Mouse (Mus musculus): ENCODE measurements around the gene Sgcd. TPM values are rescaled to one million over a fixed set of nuclear protein-coding genes. Genes with fewer than 3 reads are reported as not detected.
A peak's percentile ranks its signal among the peaks of the same experiment; 100 is the strongest.

The Sgcd gene
- polyA plus RNA-seq, 1 experiment from 2014 or later = 1.2 TPM

DNA sequence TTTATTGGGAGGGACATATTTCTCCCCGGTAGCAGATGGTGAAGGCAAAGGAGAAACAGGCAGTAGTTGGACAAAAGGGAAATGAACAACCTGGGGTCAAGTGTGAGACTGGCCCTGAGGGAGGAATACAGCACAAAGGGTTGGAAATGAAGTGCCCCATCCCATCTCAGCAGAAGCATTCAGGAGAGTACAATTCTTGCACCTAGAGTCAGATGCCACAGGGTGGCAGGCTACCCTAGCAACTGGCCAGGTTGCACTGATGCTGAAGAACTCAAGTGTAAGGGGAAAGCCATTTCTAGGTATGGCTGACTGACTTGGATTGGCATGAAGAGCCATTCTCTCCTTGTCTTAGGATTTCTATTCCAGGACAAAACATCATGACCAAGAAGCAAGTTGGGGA, 1124.0 kb downstream of the Sgcd start:
- no peak overlapping the region for H3K4me3 ChIP-seq (ENCODE audit: low read depth, low read length)
- no peak for DNase-seq (ENCODE audit: low spot score)
- no peaks in the 10 kb centered on the region for H3K4me1 ChIP-seq (ENCODE audit: insufficient read depth, low read depth, low read length)
- 86% methylated on average over 1 of the region's 1 CpGs for WGBS
- ATAC-seq = no peak
- H3K36me3 ChIP-seq (ENCODE audit: insufficient read depth, low read length) = no peaks in the 10 kb centered on the region
- H3K27ac ChIP-seq (ENCODE audit: low read length) = no peak overlapping the region
- no peaks in the 10 kb centered on the region for H3K27me3 ChIP-seq (replicated peaks; ENCODE audit: insufficient read depth, low read length)
- H3K4me2 ChIP-seq (replicated peaks; ENCODE audit: low read depth, low read length) = no peak overlapping the region
- H3K9ac ChIP-seq (replicated peaks; ENCODE audit: low read depth) = no peak overlapping the region
- TF ChIP-seq EP300 (IDR thresholded peaks at IDR 0.05) (no peak), CTCF (IDR thresholded peaks at IDR 0.05) (peak; percentile 48)
- no peaks in the 10 kb centered on the region for H3K9me3 ChIP-seq (ENCODE audit: low read length)

DNA sequence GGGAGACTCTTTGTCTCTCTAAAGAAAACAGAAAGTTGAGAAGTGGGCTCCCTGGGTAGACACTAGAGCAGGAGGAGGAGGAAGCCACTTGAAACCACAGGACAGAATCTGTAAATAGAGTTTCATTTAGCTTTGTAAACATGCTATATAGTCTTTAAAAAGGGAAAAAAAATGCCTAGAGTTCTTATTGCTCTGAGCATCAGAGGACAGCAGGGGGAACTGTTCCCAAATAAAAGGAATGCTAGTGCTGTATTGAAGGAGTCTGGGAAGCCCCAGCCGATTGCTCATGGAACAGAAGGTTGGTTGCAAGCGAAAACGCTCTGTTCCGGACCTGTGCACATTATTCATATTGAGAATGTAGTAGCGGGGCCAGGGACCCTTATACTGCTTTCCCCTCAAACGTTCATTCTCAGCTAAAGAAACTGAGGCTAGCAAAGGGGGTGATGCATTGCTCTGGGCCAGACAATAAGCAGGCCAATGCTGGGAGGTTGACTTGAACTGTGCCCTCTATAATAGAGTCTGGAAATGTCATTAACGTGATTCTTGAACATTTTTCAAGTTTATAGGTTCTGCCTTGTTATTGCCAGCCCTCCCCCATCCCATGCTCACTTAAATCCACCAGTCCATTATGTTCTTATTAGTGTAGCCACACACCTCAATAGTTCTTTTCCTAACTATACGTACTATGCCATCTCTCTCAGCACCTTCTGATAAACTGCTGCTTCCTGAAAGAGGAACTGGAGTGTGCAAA, 1140.4 kb downstream of the Sgcd start:
- Histone ChIP-seq H3K4me2 (replicated peaks; ENCODE audit: low read depth, low read length) (no peak overlapping the region), H3K4me1 (ENCODE audit: insufficient read depth, low read depth, low read length) (0 out of 2 replicates have a peak, but pooled peaks cover 6% of the 10 kb centered on the region), H3K9me3 (ENCODE audit: low read length) (no peaks in the 10 kb centered on the region), H3K36me3 (ENCODE audit: insufficient read depth, low read length) (no peaks in the 10 kb centered on the region), H3K9ac (replicated peaks; ENCODE audit: low read depth) (no peak overlapping the region), H3K27me3 (replicated peaks; ENCODE audit: insufficient read depth, low read length) (no peaks in the 10 kb centered on the region), H3K27ac (ENCODE audit: low read length) (no peak overlapping the region), H3K4me3 (ENCODE audit: low read depth, low read length) (no peak overlapping the region)
- ATAC-seq (peak; percentile 40; the same call in 1 of the 2 replicates), DNase-seq (ENCODE audit: low spot score) (peak; percentile 61)
- 20% methylated on average over 8 of the region's 8 CpGs for WGBS
- TF ChIP-seq EP300 (IDR thresholded peaks at IDR 0.05) = no peak
- peak; percentile 59 for TF ChIP-seq CTCF (IDR thresholded peaks at IDR 0.05)

DNA sequence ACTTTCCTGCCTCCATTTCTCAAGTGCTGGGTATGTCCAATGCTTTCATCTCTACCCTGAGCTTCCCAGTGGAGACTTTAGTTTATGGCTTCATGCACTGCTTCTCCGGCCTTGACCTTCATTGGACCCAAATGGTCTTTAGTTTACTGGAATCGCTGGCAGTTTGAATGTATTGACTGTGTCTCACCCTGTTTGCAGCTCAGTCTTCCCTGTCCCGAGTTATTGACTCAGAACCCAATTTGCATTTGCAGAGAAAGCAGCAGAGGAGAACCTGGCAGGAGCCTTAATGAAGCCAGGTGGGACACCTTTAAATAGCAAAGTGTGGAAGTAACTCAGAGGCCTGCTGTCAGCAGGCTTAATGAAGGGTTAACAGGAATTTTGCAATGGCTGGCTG, 1140.9 kb downstream of the Sgcd start:
- no peak for ATAC-seq
- Histone ChIP-seq H3K9ac (replicated peaks; ENCODE audit: low read depth) (no peak overlapping the region), H3K27ac (ENCODE audit: low read length) (no peak overlapping the region), H3K36me3 (ENCODE audit: insufficient read depth, low read length) (no peaks in the 10 kb centered on the region), H3K4me2 (replicated peaks; ENCODE audit: low read depth, low read length) (no peak overlapping the region), H3K27me3 (replicated peaks; ENCODE audit: insufficient read depth, low read length) (no peaks in the 10 kb centered on the region), H3K4me3 (ENCODE audit: low read depth, low read length) (no peak overlapping the region), H3K4me1 (ENCODE audit: insufficient read depth, low read depth, low read length) (0 out of 2 replicates have a peak, but pooled peaks cover 6% of the 10 kb centered on the region), H3K9me3 (ENCODE audit: low read length) (no peaks in the 10 kb centered on the region)
- WGBS = 46% methylated on average over 3 of the region's 3 CpGs
- TF ChIP-seq EP300 (IDR thresholded peaks at IDR 0.05) (no peak), CTCF (IDR thresholded peaks at IDR 0.05) (no peak)
- DNase-seq (ENCODE audit: low spot score) = no peak

DNA sequence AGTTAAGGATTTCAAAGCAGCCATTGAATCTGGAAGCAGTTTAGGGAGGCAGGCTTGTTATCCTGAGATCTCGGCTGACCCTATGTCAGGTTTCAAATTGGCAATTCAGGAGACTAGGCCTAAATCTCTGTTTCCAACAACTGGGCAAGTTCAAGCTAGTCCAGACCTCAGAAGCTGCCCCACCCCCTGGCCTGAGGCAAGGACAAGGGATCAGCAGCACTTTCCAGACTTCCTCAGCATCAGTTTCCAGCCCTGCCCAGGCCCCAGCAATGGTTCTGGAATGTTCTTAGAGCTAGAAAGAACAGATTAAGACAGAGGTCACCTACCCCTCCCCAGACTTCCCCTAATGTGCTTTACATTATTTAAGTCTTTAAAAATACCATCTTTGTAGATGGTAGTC, 1142.1 kb downstream of the Sgcd start:
- Histone ChIP-seq H3K4me1 (ENCODE audit: insufficient read depth, low read depth, low read length) (0 out of 2 replicates have a peak, but pooled peaks cover 6% of the 10 kb centered on the region), H3K27ac (ENCODE audit: low read length) (no peak overlapping the region), H3K9me3 (ENCODE audit: low read length) (no peaks in the 10 kb centered on the region), H3K36me3 (ENCODE audit: insufficient read depth, low read length) (no peaks in the 10 kb centered on the region), H3K4me2 (replicated peaks; ENCODE audit: low read depth, low read length) (no peak overlapping the region), H3K9ac (replicated peaks; ENCODE audit: low read depth) (no peak overlapping the region), H3K4me3 (ENCODE audit: low read depth, low read length) (no peak overlapping the region), H3K27me3 (replicated peaks; ENCODE audit: insufficient read depth, low read length) (no peaks in the 10 kb centered on the region)
- 100% methylated on average over 1 of the region's 1 CpGs for WGBS
- ATAC-seq = no peak
- DNase-seq (ENCODE audit: low spot score) = no peak
- TF ChIP-seq CTCF (IDR thresholded peaks at IDR 0.05) (no peak), EP300 (IDR thresholded peaks at IDR 0.05) (no peak)

Data from lung, postnatal 0 days (tissue).